Mouse (Mus musculus): Measurements from ENCODE around the gene Rnf41. TPM values are rescaled to one million over a fixed set of nuclear protein-coding genes. Genes with fewer than 3 reads are reported as not detected.

The Rnf41 gene
- total and polyA plus RNA-seq, 3 experiments = 27.4 to 28.1 TPM; not detected in 1

- Histone ChIP-seq H3K4me1 (ENCODE audit: control insufficient read depth in 1 of 2, insufficient read depth in 2 of 2, low read length in 2 of 2) (peaks cover 11 to 18% of the 10 kb centered on the region in 2 experiments), H3K4me3 (ENCODE audit: control insufficient read depth in 1 of 2, insufficient read depth in 1 of 2, low read depth in 2 of 2, low read length in 2 of 2) (peak overlapping the region; percentile 52 to 63), H3K27ac (ENCODE audit: control insufficient read depth, low read depth, low read length) (peak overlapping the region; percentile 83), H3K79me2 (ENCODE audit: control insufficient read depth, insufficient read depth, low read length, poor library complexity) (peaks cover 2% of the 10 kb centered on the region; the same call in 1 of the 2 replicates), H3K9ac (ENCODE audit: control insufficient read depth, low read depth, low read length, poor library complexity, severe bottlenecking) (peak overlapping the region; percentile 87), H3K9me3 (replicated peaks; ENCODE audit: insufficient read depth, low read length) (no peaks in the 10 kb centered on the region), H3K36me3 (ENCODE audit: control insufficient read depth in 1 of 2, insufficient read depth in 2 of 2, low read length in 2 of 2) (peaks cover 0 to 13% of the 10 kb centered on the region in 2 experiments; a peak in 3 of 4 replicates), H3K27me3 (ENCODE audit: control insufficient read depth in 1 of 2, insufficient read depth in 2 of 2, low read length in 2 of 2) (no peaks in the 10 kb centered on the region)
- DNase-seq (ENCODE audit: low read depth, low spot score) = no peak
- TF ChIP-seq POLR2AphosphoS2 (IDR thresholded peaks at IDR 0.05; ENCODE audit: low read length) (peak; percentile 52; the same call in 1 of the 2 replicates), UBTF (IDR thresholded peaks at IDR 0.05; ENCODE audit: borderline replicate concordance, insufficient read depth, low read depth, low read length) (no peak), SMC3 (IDR thresholded peaks at IDR 0.05; ENCODE audit: low read depth, low read length) (0 out of 2 replicates have a peak, but pooled peaks have one; percentile 3), KAT2A (conservative IDR thresholded peaks at IDR 0.05; ENCODE audit: low read depth, low read length) (peak; percentile 14; the same call in 1 of the 2 replicates), SIN3A (IDR thresholded peaks at IDR 0.05; ENCODE audit: low read length) (peak; percentile 83), ZMIZ1 (IDR thresholded peaks at IDR 0.05; ENCODE audit: low read depth, low read length) (no peak; the same call in 1 of the 2 replicates), MYC (IDR thresholded peaks at IDR 0.05; ENCODE audit: low read depth, low read length) (peak; percentile 56; the same call in 1 of the 2 replicates), MAZ (IDR thresholded peaks at IDR 0.05; ENCODE audit: low read depth, low read length) (peak; percentile 3; the same call in 1 of the 2 replicates), MXI1 (IDR thresholded peaks at IDR 0.05; ENCODE audit: low read depth, low read length) (peak; percentile 19; the same call in 1 of the 2 replicates), JUND (IDR thresholded peaks at IDR 0.05; ENCODE audit: low read depth, low read length) (0 out of 2 replicates have a peak, but pooled peaks have one; percentile 53), USF1 (IDR thresholded peaks at IDR 0.05; ENCODE audit: low read depth, low read length) (no peak; the same call in 1 of the 2 replicates), ETS1 (IDR thresholded peaks at IDR 0.05; ENCODE audit: low read depth, low read length) (no peak), ELF1 (IDR thresholded peaks at IDR 0.05; ENCODE audit: low read depth, low read length) (no peak), MAX (IDR thresholded peaks at IDR 0.05; ENCODE audit: low read length) (peak; percentile 48; the same call in 1 of the 2 replicates), CHD2 (IDR thresholded peaks at IDR 0.05; ENCODE audit: low read length) (peak; percentile 33), TBP (IDR thresholded peaks at IDR 0.05; ENCODE audit: low read depth, low read length) (peak; percentile 75; the same call in 1 of the 2 replicates), CHD1 (IDR thresholded peaks at IDR 0.05; ENCODE audit: low read depth, low read length) (peak; percentile 91; the same call in 1 of the 2 replicates), POLR2A (IDR thresholded peaks at IDR 0.05; ENCODE audit: control insufficient read depth in 1 of 2, insufficient read depth in 1 of 2, low read depth in 1 of 2, low read length in 2 of 2, poor library complexity in 1 of 2) (peak in 1 of 2 experiments; percentile 31; a peak in 2 of 4 replicates), ZNF384 (IDR thresholded peaks at IDR 0.05; ENCODE audit: low read depth, low read length) (no peak), GATA1 (IDR thresholded peaks at IDR 0.05; ENCODE audit: low read depth, low read length) (peak; percentile 30; the same call in 1 of the 2 replicates), GABPA (IDR thresholded peaks at IDR 0.05; ENCODE audit: low read depth, low read length) (no peak), EP300 (IDR thresholded peaks at IDR 0.05; ENCODE audit: low read depth in 1 of 2, low read length in 2 of 2) (no peak), ZKSCAN1 (IDR thresholded peaks at IDR 0.05; ENCODE audit: low read depth, low read length) (peak; percentile 37; the same call in 1 of the 2 replicates), NELFE (IDR thresholded peaks at IDR 0.05; ENCODE audit: low read depth, low read length) (peak; percentile 26; the same call in 1 of the 2 replicates)
Measured at GRCm38 (mm10) chr10:128369218-128369543, 42.3 kb upstream of the Rnf41 start.

Data from MEL (cell line).